Mouse (Mus musculus) heart, postnatal 36 days (tissue): ENCODE measurements around the gene Olig1. TPM values are rescaled to one million over a fixed set of nuclear protein-coding genes. Genes with fewer than 3 reads are reported as not detected.

Source experiments
- DNase-seq, 2 experiments: peaks; one replicate each; pipeline ENCODE4 v3.0.0; 2021 to 2022
- intact Hi-C: fragments of 180-260 bp; cut with DNase I; formaldehyde crosslinking; loops from one replicate; pipeline ENCODE4 v1.15.1; 2025
- total RNA-seq, 2 experiments: library from RNA; stranded (reverse); gene quantifications; 2 replicates each; pipeline ENCODE4 v1.2.3; 2021

Gene Olig1
- total RNA-seq, 2 experiments from 2014 or later: not detected

DNA sequence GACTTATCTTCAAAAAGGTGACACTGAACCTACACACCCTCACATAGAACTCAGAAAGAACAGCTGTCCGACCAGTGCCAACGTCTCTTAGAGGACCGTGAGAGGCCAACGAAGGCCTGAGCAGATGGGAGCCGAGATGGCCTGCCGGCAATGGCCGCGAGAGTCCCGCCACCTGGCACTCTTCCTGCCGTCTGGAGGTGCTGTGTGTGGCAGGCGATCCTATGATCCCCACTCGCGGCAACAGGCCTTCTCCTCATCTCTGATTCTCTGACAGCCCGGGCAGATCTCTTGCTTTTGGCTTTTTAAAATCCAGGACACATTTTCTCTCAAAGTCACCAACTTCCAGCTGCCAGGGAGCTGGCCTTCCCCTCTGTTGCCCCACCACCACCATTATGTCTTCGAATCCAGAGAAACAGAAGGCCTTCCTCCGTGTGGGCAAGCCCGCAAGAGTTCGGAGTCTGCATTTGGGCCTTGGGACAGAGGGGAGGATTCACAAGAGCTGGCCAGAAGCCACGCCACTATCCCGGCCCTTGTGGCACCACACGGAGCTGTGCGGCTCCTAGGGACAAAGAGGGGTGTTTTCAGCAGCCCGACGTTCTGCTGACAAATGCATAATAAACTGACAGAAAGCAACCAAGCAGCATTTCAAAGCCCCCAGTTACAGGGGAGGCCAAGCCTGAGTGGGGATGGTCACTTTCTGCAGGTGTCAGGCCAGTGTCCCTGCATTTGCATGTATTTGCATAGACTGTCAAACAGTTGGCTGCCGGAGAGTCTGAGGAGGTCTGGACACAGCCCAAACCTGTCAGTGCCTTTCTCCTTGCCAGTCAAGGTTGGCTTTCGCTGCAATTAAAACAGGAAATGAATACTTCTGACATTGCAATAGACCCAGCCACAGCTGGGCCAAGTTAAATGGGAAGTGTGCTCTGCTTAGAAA is 34.5 kb downstream of the Olig1 start:
- intact Hi-C loops: no loop called here
- no peak for DNase-seq

GRCm38 (mm10) chr16:91305512-91306111 is 36.0 kb downstream of the Olig1 start:
- no peak for DNase-seq
- intact Hi-C loops: no loop called here

GRCm38 (mm10) chr16:91309872-91310271 is 40.3 kb downstream of the Olig1 start:
- intact Hi-C loops: no loop called here
- DNase-seq: no peak

GRCm38 (mm10) chr16:91312921-91313320 is 43.3 kb downstream of the Olig1 start:
- no peak for DNase-seq
- intact Hi-C loops: no loop called here

DNA sequence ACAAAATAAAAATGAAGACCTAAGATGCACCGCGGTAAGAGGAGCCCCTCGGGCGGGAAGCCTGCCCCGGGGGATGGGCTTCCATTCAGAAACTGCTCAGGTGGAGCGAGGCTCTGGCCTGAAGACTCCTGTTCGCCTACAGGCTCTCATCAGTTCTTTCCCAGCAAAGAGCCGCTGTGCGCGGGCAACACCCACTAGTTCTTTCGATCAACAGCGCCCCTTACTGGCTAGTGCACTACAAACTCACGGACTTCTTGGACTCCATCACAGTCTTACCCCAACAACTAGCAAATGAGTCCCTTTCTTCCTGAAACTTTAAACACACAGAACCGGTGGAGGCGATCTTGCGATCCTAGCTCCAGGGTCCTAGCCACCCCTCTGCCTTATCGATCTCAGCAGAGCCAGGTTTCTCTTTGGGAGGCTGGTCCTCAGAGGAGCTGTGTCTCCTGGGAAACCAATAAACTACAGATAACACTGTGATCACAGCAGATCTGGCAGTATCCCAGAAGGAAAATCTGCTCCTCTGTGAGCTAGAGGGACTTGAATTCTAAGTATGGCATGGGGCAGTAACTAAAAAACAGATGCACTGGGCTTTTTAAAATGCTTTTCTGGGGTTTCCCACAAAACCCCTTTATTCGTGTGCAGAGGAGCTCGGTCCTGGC is 44.7 kb downstream of the Olig1 start:
- intact Hi-C loops: loop anchor here (2.0 kb wide), 2 partner anchors 153 to 233 kb away; no protein-coding TSS in a partner anchor
- peak; percentile 56 to 75 for DNase-seq

- intact Hi-C loops: no loop called here
- no peak for DNase-seq
Observed at GRCm38 (mm10) chr16:91320191-91320590, 50.6 kb downstream of the Olig1 start.

DNA sequence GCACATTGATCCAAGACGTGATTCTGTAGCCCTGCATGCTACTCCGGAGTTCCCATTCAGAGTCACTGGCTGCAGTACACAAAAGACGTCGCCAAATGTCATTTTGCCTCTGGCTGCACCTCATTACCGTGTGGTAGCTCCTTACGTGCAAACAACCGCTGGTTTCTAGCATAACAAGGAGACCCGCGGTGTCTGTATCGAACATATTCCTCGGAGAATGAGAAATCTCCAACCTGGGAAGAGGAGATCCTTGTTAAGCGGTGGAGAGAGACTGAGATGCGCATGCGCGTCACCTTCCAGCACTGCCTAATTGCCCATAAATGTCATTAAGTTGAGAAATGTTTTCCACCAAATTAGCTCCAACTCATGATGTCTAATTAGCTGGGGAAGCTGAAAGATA is 51.0 kb downstream of the Olig1 start:
- DNase-seq: no peak
- intact Hi-C loops: no loop called here

Other genes with a start within 250 kb of the Olig1 start
- gene Paxbp1, start 225.2 kb upstream of the Olig1 start, total RNA-seq: 10 to 100 TPM; 13.1 to 13.5 TPM
- gene 4932438H23Rik, start 174.7 kb upstream of the Olig1 start, total RNA-seq: under 1 TPM in 1 of 2 experiments, not detected in 1; 0.19 TPM
- not detected for gene Olig2, start 44.3 kb upstream of the Olig1 start, total RNA-seq
- gene Ifnar2, start 103.0 kb downstream of the Olig1 start, total RNA-seq: 10 to 100 TPM; 39.7 to 40.4 TPM
- gene Gm21970, start 121.9 kb downstream of the Olig1 start, total RNA-seq: under 1 TPM in 1 of 2 experiments, not detected in 1; 0.47 TPM
- 100 to 1,000 TPM; 113 to 116 TPM for gene Il10rb, start 136.4 kb downstream of the Olig1 start, total RNA-seq
- gene Ifnar1, start 215.5 kb downstream of the Olig1 start, total RNA-seq: 10 to 100 TPM; 31.5 to 32.6 TPM